Mouse (Mus musculus) gastrocnemius, postnatal 25 days (tissue): Measurements from ENCODE around the gene Gfod2. TPM values are rescaled to one million over a fixed set of nuclear protein-coding genes. Genes with fewer than 3 reads are reported as not detected.

Experiments
- DNase-seq: peaks from one replicate; pipeline ENCODE4 v3.0.0; 2022
- total RNA-seq, 2 experiments: library from RNA; stranded (reverse); gene quantifications; 1 replicate in 1 of 2; 2 replicates in 1 of 2; pipeline ENCODE4 v1.2.3; 2021

Gfod2 gene
- total RNA-seq, 2 experiments from 2014 or later: 5.1 to 6.2 TPM

DNA sequence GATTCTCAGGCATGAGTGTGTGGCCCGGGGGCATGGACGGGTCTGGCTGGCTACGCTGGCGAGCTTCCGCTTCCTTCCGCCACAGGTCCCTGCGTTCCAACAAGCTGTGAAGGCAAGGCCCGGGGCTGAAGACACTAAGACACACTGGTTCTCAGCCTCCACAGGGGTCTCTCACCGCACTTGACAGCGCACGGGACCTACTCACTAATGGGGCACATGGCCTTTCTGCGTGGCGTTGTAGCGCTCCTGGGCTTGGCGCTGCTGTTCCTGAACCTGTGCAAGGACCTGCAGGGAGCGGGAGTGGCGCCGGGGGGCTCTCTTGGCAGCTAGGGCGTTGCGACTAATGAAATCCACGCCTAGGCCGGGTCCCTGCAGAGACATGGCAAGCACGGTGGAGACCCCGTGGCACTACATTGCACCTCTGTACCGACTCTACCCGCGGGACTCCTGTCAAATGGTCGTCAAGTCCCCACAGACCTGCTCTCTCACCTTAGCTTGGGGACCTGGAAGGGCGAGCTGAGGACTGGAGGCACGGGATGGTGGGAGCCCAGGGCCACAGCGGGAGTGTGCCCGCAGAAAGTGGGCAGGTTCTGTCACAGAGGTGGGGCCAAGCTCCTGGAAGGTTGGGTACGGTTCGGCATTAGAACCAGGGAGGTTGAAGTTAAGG lies 54.2 kb downstream of the Gfod2 start:
- DNase-seq: no peak

DNA sequence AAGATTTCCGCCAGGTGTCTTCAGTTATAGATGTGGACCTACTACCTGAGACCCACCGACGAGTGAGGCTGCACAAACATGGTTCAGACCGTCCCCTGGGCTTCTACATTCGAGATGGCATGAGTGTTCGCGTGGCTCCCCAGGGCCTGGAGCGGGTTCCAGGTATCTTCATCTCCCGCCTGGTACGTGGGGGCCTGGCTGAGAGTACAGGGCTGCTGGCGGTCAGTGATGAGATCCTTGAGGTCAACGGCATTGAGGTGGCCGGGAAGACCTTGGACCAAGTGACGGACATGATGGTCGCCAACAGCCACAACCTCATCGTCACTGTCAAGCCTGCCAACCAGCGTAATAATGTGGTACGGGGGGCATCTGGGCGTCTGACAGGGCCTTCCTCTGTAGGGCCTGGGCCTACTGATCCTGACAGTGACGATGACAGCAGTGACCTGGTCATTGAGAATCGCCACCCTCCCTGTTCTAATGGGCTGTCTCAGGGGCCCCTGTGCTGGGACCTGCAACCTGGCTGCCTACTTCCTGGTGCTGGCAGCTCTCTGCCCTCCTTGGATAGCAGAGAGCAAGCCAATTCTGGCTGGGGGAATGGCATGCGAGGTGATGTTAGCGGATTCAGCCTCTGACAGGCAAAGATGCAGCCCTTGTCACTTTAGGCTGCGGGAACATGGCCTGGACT lies 55.6 kb downstream of the Gfod2 start:
- no peak for DNase-seq

DNA sequence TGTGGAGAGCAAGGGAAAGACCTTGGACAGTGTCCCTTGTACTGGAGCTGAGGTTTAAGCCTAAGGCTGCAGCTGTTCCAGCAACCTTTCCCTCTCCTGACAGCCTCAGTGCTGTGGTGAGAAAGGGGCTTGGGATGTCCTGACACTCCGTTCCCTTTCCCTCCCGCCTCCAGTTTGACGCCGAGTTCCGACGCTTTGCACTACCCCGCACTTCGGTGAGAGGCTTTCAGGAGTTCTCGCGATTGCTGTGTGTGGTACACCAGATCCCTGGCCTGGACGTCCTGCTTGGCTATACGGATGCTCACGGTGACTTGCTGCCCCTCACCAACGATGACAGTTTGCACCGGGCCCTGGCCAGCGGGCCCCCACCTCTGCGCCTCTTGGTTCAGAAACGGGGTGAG lies 56.5 kb downstream of the Gfod2 start:
- no peak for DNase-seq

DNA sequence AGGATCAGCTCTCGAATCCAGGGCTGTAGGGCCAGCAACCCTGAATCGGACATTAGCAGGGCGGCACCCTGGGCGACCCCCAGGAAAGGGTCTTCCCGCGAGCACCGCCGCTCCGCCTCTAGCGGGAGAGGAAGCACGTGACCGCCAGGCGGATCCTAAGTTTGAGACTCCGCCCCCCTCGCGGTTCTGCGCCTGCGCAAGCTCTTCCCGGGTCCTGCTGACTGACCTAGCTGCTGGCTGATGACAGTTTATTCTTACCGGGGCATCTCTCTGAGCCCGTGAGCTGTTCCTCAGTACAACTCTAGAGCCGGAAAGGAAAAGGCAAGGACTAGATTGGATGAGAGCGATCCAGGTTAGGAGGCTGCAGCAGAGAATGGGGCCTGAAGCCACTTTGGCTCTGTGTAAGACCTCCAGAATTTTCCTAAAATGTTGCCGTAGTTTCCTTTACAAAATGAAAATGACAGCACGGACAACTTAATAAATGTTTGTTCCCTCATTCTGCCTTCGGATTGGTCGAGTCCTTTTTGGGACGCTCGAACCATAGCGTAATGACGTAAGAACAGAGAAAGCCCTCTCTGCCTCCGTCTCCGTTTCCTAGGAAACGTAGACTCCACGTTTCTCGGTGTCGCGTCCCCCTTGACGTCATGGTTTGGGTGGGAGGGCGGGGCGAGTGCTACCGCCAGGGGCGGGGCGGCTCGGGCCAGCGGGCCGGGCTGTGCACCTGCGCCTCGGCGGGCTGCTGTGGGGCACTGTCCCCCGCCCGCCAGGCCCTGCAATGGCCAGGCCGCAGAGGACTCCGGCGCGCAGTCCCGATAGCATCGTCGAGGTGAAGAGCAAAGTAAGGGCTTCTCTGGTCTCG lies 57.3 kb downstream of the Gfod2 start, which contains the start of the genes Acd and Pard6a:
TSS of gene Acd (minus strand) at position 137 of the 859 bp plus-strand sequence.
TSS of gene Pard6a (plus strand) at position 183 of the 859 bp plus-strand sequence.
- DNase-seq: peak; percentile 91

DNA sequence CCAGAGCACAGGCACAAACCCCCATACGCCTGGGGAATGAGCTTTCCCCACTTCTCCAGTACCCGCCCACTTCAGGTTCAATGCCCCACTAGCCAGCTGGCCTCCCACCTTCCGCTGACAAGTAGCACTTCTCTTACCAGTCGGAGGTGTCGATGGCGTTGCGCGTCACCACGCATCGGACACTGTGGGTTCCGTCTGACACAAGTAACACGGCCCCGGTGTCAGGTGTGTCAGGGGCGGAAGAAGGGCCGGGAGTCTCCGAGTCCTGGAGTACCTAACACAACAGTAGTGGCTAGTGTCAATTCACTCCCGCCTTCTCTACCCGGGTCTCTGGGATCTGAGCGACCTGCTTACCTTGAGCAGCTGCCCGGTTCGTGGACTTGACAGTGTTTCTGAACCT lies 57.9 kb downstream of the Gfod2 start:
- no peak for DNase-seq

DNA sequence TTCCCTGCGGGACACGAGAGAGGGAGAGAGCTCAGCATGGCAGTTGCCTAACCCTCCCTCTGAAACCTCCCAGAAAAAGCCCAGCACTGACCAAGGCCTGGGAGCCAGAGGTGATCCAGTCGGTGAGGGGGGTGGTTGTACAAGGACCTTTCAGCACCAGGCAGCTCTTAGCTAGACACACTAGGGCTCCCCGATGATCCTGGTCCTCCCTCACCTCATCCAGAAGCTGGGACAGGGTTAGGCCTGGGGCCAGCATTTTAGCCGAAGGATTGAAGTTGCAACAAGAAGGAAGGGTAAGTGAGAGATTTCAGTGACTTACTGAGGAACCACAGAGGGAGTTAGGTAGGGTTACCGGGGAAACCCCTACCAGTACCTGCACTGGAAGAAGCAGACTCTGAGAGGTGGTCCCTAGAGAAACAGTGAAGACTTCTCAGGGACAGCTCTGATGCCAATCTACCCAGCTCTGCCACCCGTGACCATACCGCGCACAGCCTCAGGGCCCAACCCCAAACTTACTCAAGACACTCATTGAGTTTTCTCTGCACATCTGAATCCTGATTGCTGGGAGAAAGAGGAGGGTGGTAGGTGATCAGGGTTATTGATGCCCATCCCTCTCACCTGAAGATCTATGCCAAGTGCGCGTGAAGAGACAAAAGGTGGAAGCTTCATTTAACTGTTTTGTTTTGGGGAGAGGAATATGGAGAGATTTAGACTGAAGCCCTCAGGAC lies 58.8 kb downstream of the Gfod2 start:
- DNase-seq: no peak

DNA sequence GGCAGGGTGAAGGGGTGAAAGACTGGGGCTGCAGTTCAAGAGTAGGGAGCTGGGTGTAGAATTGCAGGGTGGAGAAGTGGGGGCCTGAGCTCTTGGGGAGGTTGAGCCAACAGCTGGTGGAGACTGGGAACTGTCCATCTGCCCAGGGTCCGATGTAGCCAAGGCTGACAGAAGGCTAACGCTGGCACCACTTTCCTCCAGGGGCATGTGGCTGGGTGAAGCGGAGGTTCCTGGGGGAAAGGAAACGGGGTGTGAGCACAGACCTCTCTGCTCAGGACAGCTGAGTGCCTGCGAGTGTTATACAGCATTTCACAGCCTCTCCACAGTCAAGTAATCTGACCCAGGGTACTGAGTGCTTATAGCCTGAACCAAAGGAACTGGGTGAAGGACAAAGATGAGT lies 59.7 kb downstream of the Gfod2 start:
- no peak for DNase-seq

DNA sequence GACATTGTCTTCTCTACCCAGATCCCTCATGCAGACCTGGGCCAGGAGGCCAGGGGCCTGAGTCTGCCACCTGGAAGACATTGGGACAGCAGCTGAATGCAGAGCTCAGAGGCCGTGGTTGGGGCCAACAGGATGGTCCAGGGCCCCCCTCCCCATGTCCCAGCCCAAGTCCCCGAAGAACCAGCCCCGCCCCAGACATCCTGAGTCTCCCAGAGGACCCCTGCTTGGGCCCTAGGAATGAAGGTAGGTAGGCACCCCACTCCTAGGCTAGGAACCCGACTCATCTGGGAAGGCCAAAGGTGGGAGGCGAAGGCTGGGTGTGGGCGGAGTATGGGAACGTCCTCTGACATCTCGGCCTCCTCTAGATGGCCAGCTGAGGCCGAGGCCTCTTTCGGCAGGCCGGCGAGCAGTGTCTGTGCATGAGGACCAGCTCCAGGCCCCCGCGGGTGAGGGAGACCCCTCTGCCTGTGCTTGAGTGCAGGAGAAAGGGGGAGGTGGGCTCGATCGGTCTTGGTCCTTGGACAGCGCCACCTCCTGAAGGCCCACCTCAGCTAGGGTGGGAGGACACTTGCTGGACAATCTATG lies 61.2 kb downstream of the Gfod2 start:
- no peak for DNase-seq

DNA sequence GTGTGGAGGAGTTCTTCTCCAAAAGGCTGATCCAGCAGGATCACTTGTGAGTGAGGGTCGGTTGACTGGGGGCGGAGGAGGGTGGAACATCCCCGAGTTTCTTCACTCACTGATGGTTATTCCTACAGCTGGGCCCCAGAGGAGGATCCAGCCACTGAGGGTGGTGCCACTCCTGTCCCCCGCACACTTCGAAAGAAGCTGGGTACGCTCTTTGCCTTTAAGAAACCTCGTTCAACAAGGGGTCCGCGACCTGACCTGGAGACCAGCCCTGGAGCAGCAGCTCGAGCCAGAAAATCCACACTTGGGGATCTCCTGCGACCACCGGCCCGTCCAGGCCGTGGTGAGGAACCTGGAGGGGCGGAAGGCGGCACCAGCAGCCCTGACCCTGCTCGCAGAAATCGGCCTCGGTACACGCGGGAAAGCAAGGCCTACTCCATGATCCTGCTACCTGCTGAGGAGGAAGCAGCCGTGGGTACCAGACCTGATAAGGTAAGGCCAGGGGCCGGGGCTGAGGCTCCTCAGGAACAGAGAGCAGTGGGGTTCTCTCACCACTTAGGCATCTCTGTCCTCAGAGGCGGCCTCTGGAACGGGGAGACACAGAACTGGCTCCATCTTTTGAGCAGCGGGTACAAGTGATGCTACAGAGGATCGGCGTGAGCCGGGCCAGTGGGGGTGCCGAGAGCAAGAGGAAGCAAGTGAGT lies 63.2 kb downstream of the Gfod2 start:
- no peak for DNase-seq

DNA sequence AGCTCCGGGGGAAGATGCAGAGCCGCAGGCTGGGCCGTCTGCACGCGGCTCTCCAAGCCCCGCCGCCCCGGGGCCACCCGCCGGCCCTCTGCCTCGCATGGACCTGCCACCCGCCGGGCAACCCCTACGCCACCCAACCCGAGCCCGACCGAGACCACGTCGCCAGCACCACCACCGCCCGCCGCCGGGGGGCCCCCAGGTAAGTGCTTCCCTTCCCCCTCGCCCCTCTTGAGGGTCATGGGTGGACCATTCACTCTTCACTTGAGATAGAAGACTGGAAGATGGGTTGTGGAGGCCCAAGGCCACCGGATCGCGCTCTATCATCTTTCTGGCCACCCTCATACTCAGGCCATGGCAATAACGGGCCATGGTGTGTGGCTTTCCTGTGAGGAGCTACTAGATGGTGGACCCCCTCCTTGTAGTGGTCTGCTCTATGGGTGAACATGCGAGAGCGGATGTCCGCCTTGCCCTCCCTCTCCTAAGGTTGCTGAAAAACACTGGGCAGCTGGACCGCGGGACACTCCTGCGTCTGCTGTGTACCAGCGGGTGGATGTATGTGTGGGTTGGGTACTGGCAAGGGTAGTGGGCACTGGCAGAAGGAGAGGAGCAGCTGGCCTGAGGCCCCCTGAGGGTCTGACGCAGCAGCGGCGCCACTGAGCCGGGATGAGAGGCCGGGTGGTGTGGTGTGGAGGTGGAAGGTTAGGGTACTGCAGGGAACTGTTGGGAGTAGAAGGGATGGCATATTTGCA lies 64.2 kb downstream of the Gfod2 start:
- DNase-seq: no peak

DNA sequence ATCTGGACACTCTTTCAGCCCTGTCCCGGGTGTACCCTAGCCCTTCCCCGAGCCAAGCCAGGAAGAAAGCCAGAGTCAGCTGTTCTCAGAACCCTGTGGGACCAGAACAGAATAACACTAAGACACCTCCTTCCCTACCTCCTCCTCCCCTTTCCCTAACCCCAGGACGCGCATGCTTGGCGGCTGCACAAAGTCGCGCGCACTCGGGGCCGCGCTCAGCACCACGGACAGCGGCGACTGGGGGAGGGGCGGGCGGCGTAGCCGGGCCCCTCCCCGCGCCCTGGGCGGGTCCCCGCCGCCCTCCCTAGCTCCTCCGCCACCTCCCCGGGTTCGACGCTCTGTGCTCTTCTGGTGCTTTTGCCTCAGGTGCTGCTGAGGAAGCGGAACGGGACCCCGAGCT lies 64.8 kb downstream of the Gfod2 start:
- peak; percentile 45 for DNase-seq

DNA sequence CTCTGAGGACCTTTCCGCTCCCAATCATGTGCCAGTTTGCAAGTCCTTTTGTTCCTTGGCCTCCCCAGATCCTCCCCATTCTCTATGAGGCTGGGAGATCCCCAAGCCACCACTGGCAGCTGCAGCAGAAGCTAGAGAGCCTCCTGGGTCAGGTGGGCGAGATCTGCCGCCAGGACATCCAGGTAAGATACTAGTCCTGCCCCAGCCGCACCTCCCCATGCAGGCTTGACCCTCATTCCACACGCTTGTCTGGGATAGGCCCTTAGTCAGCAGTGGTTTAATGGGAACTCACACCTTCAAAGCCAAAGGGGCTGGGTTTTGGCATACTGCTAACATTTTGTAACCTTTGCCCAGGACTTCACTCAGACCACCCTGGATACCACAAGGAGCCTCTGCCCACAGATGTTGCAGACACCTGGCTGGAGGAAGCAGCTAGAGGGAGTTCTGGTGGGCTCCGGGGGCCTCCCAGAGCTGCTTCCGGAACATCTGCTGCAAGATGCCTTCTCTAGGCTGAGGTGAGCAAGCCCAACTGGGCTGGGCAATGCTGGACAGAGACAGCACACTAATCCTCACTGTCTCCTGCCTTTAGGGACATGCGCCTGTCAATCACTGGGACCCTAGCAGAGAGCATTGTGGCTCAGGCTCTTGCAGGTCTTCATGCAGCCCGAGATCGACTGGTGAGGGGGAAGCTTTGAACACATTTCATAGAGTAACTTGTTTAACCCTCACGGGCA lies 65.8 kb downstream of the Gfod2 start:
- DNase-seq: no peak

DNA sequence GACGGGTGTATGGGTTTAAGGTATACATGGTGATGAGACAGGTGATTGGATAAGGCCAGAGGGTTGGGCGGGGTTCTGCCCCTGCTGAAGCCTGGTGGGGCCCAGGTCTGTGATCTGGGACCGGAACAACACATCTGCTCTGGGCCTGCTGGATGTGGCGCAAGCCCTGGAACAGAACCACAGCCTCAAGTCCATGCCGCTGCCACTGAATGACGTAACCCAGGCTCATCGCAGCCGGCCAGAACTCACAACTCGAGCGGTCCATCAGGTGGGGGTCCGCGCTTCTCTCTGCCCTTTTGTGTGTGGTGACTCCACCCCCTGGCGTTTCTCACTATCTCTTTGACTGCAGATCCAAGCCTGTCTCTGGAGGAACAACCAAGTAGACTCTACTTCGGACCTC lies 67.5 kb downstream of the Gfod2 start:
- no peak for DNase-seq

DNA sequence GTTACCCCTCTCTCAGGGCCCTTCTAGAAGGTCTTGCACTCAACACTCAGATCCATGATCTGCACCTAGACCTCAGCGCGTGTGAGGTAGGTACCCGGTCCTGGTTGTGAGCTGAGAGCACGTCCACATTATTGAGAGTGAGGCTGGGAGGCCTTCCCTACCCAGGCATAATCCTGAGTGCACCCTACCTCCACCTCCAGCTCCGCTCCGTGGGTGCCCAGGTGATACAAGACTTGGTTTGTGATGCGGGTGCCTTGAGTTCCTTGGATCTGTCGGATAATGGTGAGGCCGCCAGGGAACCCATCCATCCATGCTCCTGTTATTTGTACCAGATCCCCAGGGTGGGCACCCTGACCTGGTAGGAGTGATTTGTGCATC lies 68.5 kb downstream of the Gfod2 start:
- no peak for DNase-seq

DNA sequence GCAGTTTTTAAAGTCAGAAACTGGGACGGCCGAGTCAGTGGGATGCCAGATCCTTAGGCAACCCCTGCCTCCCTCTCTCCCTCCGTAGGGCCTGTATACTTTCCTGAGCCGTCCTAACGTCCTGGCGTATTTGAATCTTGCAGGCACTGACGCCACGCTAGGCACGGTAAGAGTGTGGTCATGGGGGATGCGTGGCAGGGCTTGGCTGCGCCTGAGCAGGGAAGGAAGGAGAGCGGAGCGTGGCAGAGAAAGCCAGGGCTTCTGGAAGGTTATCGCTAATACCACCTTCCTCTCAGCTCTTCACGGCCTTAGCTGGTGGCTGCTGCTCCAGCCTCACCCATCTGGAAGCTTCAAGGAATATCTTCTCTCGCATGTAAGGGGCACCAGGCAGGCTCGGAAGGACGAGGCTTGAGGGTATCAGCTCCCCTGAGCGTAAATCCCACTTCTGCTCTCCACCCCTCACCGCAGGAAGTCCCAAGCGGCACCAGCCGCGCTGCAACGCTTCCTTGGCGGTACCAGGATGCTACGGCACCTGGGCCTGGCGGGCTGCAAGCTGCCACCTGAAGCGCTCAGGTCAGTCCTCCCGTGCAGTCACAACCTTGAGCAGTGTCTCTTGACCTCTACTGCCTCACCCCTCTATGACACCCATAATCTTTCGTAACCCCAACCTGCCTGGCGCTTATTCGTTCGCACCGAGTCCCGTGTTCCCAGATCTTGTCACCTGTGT lies 69.0 kb downstream of the Gfod2 start:
- DNase-seq: no peak

DNA sequence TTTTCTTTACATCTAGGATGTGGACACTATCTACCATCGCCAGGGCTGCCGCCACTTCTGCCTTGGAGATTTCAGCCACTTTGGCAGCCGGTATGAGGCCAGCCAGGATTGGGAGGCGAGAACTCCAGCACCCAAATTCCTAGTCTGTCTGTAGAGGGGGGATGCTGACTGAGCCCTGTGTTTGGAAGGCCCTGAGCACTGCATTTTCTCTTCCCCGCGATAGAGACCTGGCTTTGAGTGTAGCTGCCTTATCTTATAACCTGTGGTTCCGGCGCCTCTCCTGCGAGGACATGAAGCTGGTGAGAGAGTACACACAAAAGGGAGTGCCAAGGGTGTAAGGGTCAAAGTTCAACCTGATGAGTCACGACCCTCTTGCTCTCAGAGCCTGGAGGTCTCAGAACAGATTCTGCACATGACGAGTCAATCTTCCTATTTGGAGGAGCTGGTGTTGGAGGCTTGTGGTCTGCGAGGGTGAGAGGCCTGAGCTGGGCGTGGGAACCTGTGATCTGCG lies 70.2 kb downstream of the Gfod2 start:
- no peak for DNase-seq

DNA sequence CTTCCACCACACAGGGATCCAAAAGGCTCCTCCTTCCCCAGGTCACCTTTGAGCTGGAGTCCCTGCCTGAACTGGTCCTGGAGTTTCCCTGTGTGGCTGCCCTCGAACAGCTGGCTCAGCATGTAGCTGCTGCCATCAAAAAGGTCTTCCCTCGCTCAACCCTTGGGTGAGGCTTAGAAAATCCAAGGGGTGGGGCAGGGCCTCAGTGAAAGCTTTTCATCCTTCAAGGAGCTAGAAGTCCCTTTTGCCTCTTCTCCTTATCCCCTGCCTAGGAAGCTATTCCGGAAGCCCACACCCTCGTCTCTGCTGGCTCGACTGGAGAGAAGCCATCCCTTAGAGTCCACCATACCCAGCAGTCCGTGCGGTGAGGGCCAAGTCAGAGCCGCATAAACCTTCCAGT lies 71.0 kb downstream of the Gfod2 start:
- no peak for DNase-seq

DNA sequence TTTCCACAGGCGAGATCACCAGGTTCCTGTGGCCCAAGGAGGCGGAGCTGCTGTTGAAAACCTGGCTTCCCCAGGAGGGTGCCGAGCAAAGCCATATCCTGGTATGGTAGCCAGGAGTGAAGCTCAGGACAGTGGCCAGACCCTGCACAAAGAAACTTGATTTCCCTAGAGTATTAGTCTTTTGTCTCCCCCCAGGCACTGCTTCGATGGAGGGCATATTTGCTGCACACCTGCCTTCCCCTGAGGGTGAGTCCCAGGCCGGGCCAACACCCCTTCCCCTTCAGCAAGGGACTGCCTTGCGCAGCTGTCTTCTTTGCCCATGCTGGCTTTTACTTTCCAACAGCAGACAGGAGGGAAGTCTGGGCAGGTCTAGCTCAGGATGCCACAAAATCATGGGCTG lies 71.9 kb downstream of the Gfod2 start:
- no peak for DNase-seq

DNA sequence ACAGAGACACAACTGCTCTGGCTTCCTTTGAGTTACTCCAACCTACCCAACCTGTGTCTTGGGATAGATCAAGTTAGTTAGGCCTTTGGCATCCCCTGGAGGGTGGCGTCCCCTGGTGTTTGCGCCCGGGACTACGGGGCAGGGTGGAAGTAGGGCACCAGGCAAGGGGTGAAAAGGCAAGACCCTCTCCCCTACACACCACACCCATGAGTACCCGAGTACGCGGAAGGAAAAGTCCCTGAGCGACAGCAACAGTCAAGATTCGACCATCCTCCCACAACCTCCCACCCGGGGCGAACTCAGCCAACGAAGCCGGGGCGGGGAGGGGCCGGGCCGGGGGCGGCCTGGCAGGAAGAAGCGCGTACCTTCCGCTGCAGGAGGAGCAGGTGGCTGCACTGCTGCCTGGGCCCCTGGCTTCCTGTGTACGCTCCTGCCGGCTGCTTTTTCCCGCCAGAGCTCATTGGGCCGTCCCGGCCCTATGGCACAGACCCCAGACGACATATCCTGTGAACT lies 72.6 kb downstream of the Gfod2 start, which contains the start of gene Carmil2:
TSS of gene Carmil2 (plus strand) at position 479 of the 513 bp plus-strand sequence.
- DNase-seq: peak; percentile 65
